Mouse (Mus musculus) liver, adult (tissue): ENCODE measurements around the gene Slc35e3.

ENCODE experiments used
- GATA4 ChIP-seq: IDR thresholded peaks from 2 replicates; pipeline ENCODE4 v1.6.1; 2014; ENCODE audit warnings: mild to moderate bottlenecking, low read length; ENCODE audit not compliant: insufficient replicate concordance

Slc35e3 gene

GRCm38 (mm10) chr10:117692953-117693352 is 53.2 kb downstream of the Slc35e3 start:
- TF ChIP-seq GATA4: no peak

DNA sequence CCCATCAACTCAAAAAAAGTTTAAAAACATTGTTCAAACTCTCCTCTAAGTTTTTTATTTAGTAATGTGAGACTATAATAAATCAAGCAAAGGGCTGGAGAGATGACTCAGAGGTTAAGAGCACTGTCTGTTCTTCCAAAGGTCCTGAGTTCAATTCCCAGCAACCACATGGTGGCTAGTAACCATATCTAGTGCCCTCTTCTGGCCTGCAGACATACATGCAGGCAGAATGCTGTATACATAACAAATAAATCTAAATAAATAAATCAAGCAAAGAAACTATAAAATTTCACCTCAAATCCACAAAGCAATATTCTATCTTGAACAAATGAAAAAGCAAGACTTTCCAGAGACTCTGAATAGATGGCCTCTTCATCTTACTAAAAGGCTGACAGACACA is 54.0 kb downstream of the Slc35e3 start:
- TF ChIP-seq GATA4: no peak

- TF ChIP-seq GATA4: no peak
These were observed 54.7 kb downstream of the Slc35e3 start for GRCm38 (mm10) chr10:117691389-117691968.

- TF ChIP-seq GATA4: no peak
These were observed 55.3 kb downstream of the Slc35e3 start for GRCm38 (mm10) chr10:117690770-117691296.

GRCm38 (mm10) chr10:117690101-117690352 is 56.1 kb downstream of the Slc35e3 start:
- TF ChIP-seq GATA4: no peak

GRCm38 (mm10) chr10:117689297-117690100 is 56.7 kb downstream of the Slc35e3 start:
- no peak for TF ChIP-seq GATA4

GRCm38 (mm10) chr10:117688204-117689151 is 57.7 kb downstream of the Slc35e3 start:
- TF ChIP-seq GATA4: no peak

- TF ChIP-seq GATA4: no peak
These were observed 58.6 kb downstream of the Slc35e3 start for GRCm38 (mm10) chr10:117687577-117687976.

GRCm38 (mm10) chr10:117687018-117687417 is 59.1 kb downstream of the Slc35e3 start:
- TF ChIP-seq GATA4: no peak

- no peak for TF ChIP-seq GATA4
These were observed 60.1 kb downstream of the Slc35e3 start for GRCm38 (mm10) chr10:117685849-117686591.

DNA sequence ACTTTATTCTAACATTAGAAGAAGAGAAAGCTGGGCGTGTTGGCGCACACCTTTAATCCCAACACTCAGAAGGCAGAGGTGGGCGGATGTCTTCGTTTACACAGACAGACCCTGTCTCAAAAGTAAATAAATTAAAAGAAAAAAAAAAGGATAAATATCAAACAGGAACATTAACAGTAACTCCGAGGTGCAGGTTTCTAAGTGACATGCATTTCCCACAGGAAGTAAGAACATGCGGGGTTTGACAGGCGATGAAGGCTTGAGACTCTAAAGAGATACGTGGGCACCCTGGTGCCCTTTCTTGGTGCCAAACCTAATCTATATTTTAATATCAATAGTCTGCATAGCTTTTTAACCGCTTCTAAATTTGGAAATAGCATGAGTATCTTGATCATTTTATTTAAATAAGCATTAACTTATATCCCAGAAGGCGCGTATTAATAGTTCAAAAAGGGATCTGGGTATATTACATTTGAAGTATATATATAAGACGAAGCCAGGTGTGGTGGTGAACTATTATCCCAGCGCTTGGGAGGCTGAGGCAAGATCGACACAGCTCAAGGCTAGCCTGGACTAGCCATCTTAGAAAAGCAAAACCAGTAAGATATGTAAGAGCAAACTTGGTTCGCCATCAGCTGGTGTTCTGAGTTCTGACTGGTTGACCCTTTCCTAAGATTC is 60.9 kb downstream of the Slc35e3 start:
- no peak for TF ChIP-seq GATA4

GRCm38 (mm10) chr10:117684298-117685170 is 61.6 kb downstream of the Slc35e3 start:
- no peak for TF ChIP-seq GATA4

DNA sequence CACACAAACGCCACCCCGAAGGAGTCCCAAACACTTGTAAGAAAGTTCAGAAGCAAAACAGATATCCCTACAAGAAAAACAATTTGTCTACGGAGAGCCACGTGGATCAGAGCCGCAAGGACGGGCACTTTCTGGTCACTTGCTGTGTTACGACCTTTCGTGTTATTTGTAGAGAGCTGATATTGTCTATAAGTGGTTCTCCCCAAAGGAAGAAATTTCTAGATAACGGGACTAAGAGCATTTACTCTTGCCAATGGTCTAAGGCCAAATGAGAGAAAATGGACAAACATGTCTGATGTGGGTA is 62.5 kb downstream of the Slc35e3 start:
- TF ChIP-seq GATA4: no peak
